13 mouse cellular contexts compared by ENCODE assay signal in the genomic region with DNA sequence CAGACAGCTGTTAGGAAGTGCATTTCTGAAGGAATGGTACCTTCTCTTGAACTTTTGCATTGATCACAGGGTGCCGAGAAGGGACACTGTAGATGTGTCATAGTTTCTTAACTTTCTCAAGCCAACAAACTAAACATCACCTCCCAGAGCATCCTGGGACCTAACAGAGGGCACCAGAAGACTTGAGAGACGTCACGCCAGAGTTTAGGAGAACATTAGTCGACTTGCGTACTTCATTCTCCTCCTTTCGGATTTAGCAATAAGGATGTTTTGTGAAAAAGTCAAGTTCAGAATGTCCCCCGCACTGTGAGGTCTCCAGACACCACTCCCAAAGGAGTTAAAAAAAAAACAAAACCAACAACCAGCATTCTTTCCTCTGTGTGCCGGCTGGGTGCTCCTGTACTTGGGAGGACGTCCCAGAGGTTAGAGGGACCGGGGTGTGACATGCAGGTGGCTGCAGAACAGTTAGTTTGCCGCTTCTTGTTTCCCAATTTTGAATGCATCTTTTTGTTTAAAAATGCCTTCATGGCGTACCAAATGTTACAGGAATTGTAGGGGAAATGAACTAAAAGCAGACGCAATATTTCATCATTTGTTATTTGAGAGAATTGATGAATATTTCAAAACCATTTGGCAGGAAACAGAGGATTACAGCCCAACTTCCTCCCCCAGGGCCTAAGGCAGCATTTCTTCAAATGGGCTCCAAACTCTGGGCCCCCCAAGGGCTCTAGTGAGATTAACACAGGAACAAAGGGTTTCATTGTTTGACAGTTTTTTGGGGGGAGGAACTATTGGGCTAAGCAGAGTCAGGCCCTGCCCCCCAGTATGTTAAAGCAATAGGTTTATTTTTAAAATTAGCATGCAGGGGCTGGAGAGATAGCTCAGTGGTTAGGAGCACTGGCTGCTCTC. TPM values are rescaled to one million over a fixed set of nuclear protein-coding genes. Genes with fewer than 3 reads are reported as not detected.
A peak's percentile ranks its signal among the peaks of the same experiment; 100 is the strongest.
DNase-seq lines count a peak whose midpoint lies in the region; ATAC-seq and TF ChIP-seq lines count a peak whose summit lies in the region.
"Had no signal": no experiment of that assay in that cellular context is flagged by ENCODE, and none has a peak within 500 bp of the region (broad histone marks: within the 10 kb centered on the region; RNA-seq: fewer than 3 reads in every experiment).

No protein-coding gene starts in this region.

- peaks cover 23% of the 10 kb centered on the region for H3K4me1 ChIP-seq in limb, embryonic 10.5 days
- H3K4me1 ChIP-seq in kidney, embryonic 14.5 days (ENCODE audit: control insufficient read depth, insufficient read depth, low read length), result no peaks in the 10 kb centered on the region; the same call in 1 of the 2 replicates

- no peak overlapping the region for H3K4me2 ChIP-seq in kidney, embryonic 14.5 days (replicated peaks; ENCODE audit: low read depth, low read length)
- H3K4me2 ChIP-seq: limb, embryonic 15.5 days; midbrain, embryonic 13.5 days had no signal

- H3K27me3 ChIP-seq in limb, embryonic 10.5 days (ENCODE audit: low read depth, poor library complexity, severe bottlenecking), result no peaks in the 10 kb centered on the region
- H3K27me3 ChIP-seq in kidney, embryonic 14.5 days (ENCODE audit: control insufficient read depth, insufficient read depth, low read length), result no peaks in the 10 kb centered on the region
- H3K27me3 ChIP-seq: limb, embryonic 15.5 days; midbrain, embryonic 13.5 days had no signal

- WGBS in limb, embryonic 10.5 days, result 69% methylated on average over 13 of the region's 13 CpGs
- 57% methylated on average over 13 of the region's 13 CpGs for WGBS in kidney, embryonic 14.5 days

- no peak overlapping the region for H3K4me3 ChIP-seq in layer of hippocampus, adult 2 months
- H3K4me3 ChIP-seq in limb, embryonic 10.5 days, result no peak overlapping the region
- H3K4me3 ChIP-seq in kidney, embryonic 14.5 days (ENCODE audit: low read length), result no peak overlapping the region
- H3K4me3 ChIP-seq: limb, embryonic 15.5 days; midbrain, embryonic 13.5 days had no signal

- TF ChIP-seq CTCF in layer of hippocampus, adult 2 months (conservative IDR thresholded peaks at IDR 0.05), result no peak

- H3K9me3 ChIP-seq in limb, embryonic 10.5 days (replicated peaks), result no peaks in the 10 kb centered on the region
- H3K9me3 ChIP-seq in kidney, embryonic 14.5 days (ENCODE audit: control insufficient read depth, low read length), result no peaks in the 10 kb centered on the region
- H3K9me3 ChIP-seq: limb, embryonic 15.5 days; midbrain, embryonic 13.5 days had no signal

- DNase-seq in layer of hippocampus, adult 2 months (ENCODE audit: low spot score in 2 of 2), result peak; percentile 48 to 54
- no peak for DNase-seq in layer of hippocampus, postnatal 14 days (ENCODE audit: low spot score in 2 of 2)
- peak; percentile 46 for DNase-seq in adipocyte (ENCODE audit: low spot score)
- DNase-seq in limb, embryonic 10.5 days (ENCODE audit: low spot score), result no peak
- no peak for DNase-seq in left cerebral cortex, adult 11 months (ENCODE audit: low spot score)
- DNase-seq: cerebellum, adult 2 months; kidney, adult 8-10 months; spleen, adult 18-20 months had no signal

- H3K27ac ChIP-seq in layer of hippocampus, adult 2 months, result peak overlapping the region; percentile 90
- peak overlapping the region; percentile 36; the same call in 1 of the 2 replicates for H3K27ac ChIP-seq in limb, embryonic 10.5 days
- H3K27ac ChIP-seq in kidney, embryonic 14.5 days (ENCODE audit: low read depth, low read length), result no peak overlapping the region
- H3K27ac ChIP-seq: limb, embryonic 15.5 days; midbrain, embryonic 13.5 days had no signal

- no peaks in the 10 kb centered on the region for H3K36me3 ChIP-seq in limb, embryonic 10.5 days
- H3K36me3 ChIP-seq in kidney, embryonic 14.5 days (ENCODE audit: control insufficient read depth, insufficient read depth, low read length), result no peaks in the 10 kb centered on the region
- H3K36me3 ChIP-seq: G1E; limb, embryonic 15.5 days; midbrain, embryonic 13.5 days had no signal

- no peak overlapping the region for H3K9ac ChIP-seq in kidney, embryonic 14.5 days (ENCODE audit: low read depth, low read length)
- H3K9ac ChIP-seq: limb, embryonic 15.5 days; midbrain, embryonic 13.5 days had no signal

- peak; percentile 55 for ATAC-seq in common myeloid progenitor, adult 5-6 weeks (replicated peaks; ENCODE audit: low read depth, poor library complexity, severe bottlenecking)
- ATAC-seq in kidney, embryonic 14.5 days (ENCODE audit: low FRiP score, low TSS enrichment), result no peak
- ATAC-seq: midbrain, embryonic 13.5 days had no signal

RNA-seq across cellular contexts. Expression of a gene that starts 15.7 kb away (rescaled TPM):
- under 1 TPM in 1 of 2 experiments, not detected in 1; 0.54 TPM for total RNA-seq in layer of hippocampus, adult 2 months (2021)
- total RNA-seq in layer of hippocampus, postnatal 14 days (2021), result under 1 TPM; 0.28 to 0.69 TPM
- total RNA-seq in common myeloid progenitor, adult 5-6 weeks (2017), result 0.78 TPM in 1 of 2 replicates, not detected in the other
- polyA plus RNA-seq in limb, embryonic 10.5 days (2016; fragmentation: Nextera tagmentation; extraction: Ambion mirVana), result 1.8 and 4.1 TPM in 2 replicates
- 25.8 and 28.2 TPM in 2 replicates for polyA plus RNA-seq in kidney, embryonic 14.5 days (2014; fragmentation: Nextera tagmentation; extraction: Ambion mirVana)
- total RNA-seq: G1E had no signal
- polyA plus RNA-seq: G1E had no signal

RNA-seq across cellular contexts. Expression of a gene that starts 24.6 kb away (rescaled TPM):
- 10 to 100 TPM; 50.6 to 53.3 TPM for total RNA-seq in layer of hippocampus, adult 2 months (2021)
- total RNA-seq in layer of hippocampus, postnatal 14 days (2021), result 10 to 100 TPM; 45.9 to 47.3 TPM
- total RNA-seq in common myeloid progenitor, adult 5-6 weeks (2017), result 30.7 and 34.8 TPM in 2 replicates
- 92.3 and 97.5 TPM in 2 replicates for polyA plus RNA-seq in limb, embryonic 10.5 days (2016; fragmentation: Nextera tagmentation; extraction: Ambion mirVana)
- polyA plus RNA-seq in kidney, embryonic 14.5 days (2014; fragmentation: Nextera tagmentation; extraction: Ambion mirVana), result 71.8 and 76.5 TPM in 2 replicates

RNA-seq across cellular contexts. Expression of a gene that starts 54.6 kb away (rescaled TPM):
- total RNA-seq in layer of hippocampus, adult 2 months (2021), result 10 to 100 TPM; 39.8 to 54.8 TPM
- total RNA-seq in layer of hippocampus, postnatal 14 days (2021), result 10 to 100 TPM; 34.5 to 54.4 TPM
- total RNA-seq in common myeloid progenitor, adult 5-6 weeks (2017), result 24.2 and 32.7 TPM in 2 replicates
- polyA plus RNA-seq in limb, embryonic 10.5 days (2016; fragmentation: Nextera tagmentation; extraction: Ambion mirVana), result 4.1 and 7.1 TPM in 2 replicates
- polyA plus RNA-seq in kidney, embryonic 14.5 days (2014; fragmentation: Nextera tagmentation; extraction: Ambion mirVana), result 4.5 and 5.0 TPM in 2 replicates
- total RNA-seq: G1E had no signal

Comparison
In these comparisons a context has a peak if more than half of its experiments do, and no peak if none do; other contexts are left out.
1. DNase-seq: peak in layer of hippocampus, adult 2 months (2 of 2) and adipocyte (single experiment); none in layer of hippocampus, postnatal 14 days (0 of 2), limb, embryonic 10.5 days (single experiment) and left cerebral cortex, adult 11 months (single experiment).